Mouse (Mus musculus) MEL (cell line): Measurements from ENCODE around the gene Gprc5b.

ENCODE experiments used
- CHD2 ChIP-seq: IDR thresholded peaks from 2 replicates; pipeline ENCODE4 v1.6.1; 2011; ENCODE audit warnings: low read length, improper control_type of control experiment
- E2F4 ChIP-seq: IDR thresholded peaks from 2 replicates; pipeline ENCODE4 v1.6.1; 2011; ENCODE audit warnings: low read depth, low read length, improper control_type of control experiment, borderline replicate concordance
- ELF1 ChIP-seq: IDR thresholded peaks from 2 replicates; pipeline ENCODE4 v1.6.1; 2014; ENCODE audit warnings: low read depth, mild to moderate bottlenecking, inconsistent platforms, low read length, improper control_type of control experiment, moderate library complexity
- EP300 ChIP-seq, 2 experiments: IDR thresholded peaks; 2 replicates each; pipeline ENCODE4 v1.6.1; 2011; ENCODE audit warnings: improper control_type of control experiment in 2 of 2, low read length in 2 of 2, low read depth in 1 of 2, mild to moderate bottlenecking in 1 of 2
- HCFC1 ChIP-seq: IDR thresholded peaks from 2 replicates; pipeline ENCODE4 v1.6.1; 2012; ENCODE audit warnings: low read depth, mild to moderate bottlenecking, inconsistent platforms, low read length, improper control_type of control experiment, moderate library complexity
- MAX ChIP-seq: IDR thresholded peaks from 2 replicates; pipeline ENCODE4 v1.6.1; 2011; ENCODE audit warnings: low read length, improper control_type of control experiment
- POLR2A ChIP-seq, 2 experiments: IDR thresholded peaks; 2 replicates each; pipeline ENCODE4 v1.6.1; 2011 to 2012; ENCODE audit warnings: low read length in 2 of 2, mild to moderate bottlenecking in 2 of 2, control low read depth in 1 of 2, improper control_type of control experiment in 1 of 2, low read depth in 1 of 2, moderate library complexity in 1 of 2; ENCODE audit not compliant: control insufficient read depth in 1 of 2, insufficient read depth in 1 of 2, poor library complexity in 1 of 2
- RCOR1 ChIP-seq: IDR thresholded peaks from 2 replicates; pipeline ENCODE4 v1.6.1; 2012; ENCODE audit warnings: low read depth, mild to moderate bottlenecking, inconsistent platforms, low read length, improper control_type of control experiment
- SIN3A ChIP-seq: IDR thresholded peaks from 2 replicates; pipeline ENCODE4 v1.6.1; 2012; ENCODE audit warnings: low read length, improper control_type of control experiment, inconsistent platforms
- ZC3H11A ChIP-seq: IDR thresholded peaks from 2 replicates; pipeline ENCODE4 v1.6.1; 2012; ENCODE audit warnings: low read depth, mild to moderate bottlenecking, inconsistent platforms, low read length, improper control_type of control experiment

GRCm38 (mm10) chr7:118995671-118996070, 660 bp upstream of the Gprc5b start:
- TF ChIP-seq EP300 (IDR thresholded peaks at IDR 0.05; ENCODE audit: low read depth in 1 of 2, low read length in 2 of 2) (no peak), POLR2A (IDR thresholded peaks at IDR 0.05; ENCODE audit: control insufficient read depth in 1 of 2, insufficient read depth in 1 of 2, low read depth in 1 of 2, low read length in 2 of 2, poor library complexity in 1 of 2) (no peak), SIN3A (no peak), CHD2 (no peak), MAX (no peak), RCOR1 (no peak), E2F4 (no peak), HCFC1 (no peak), ZC3H11A (no peak), ELF1 (no peak)
